Mouse (Mus musculus): Measurements from ENCODE around the gene Ccdc151. TPM values are rescaled to one million over a fixed set of nuclear protein-coding genes. Genes with fewer than 3 reads are reported as not detected.

The Ccdc151 gene
- polyA plus RNA-seq, 1 experiment from 2014 or later, result 4.7 TPM

- WGBS, result 30% methylated on average over 7 of the region's 7 CpGs
- Histone ChIP-seq H3K27me3 (no peaks in the 10 kb centered on the region), H3K9ac (no peak overlapping the region), H3K4me3 (no peak overlapping the region), H3K4me1 (peaks cover 31% of the 10 kb centered on the region), H3K9me3 (replicated peaks) (no peaks in the 10 kb centered on the region), H3K4me2 (replicated peaks) (no peak overlapping the region), H3K27ac (peak overlapping the region; percentile 8; the same call in 1 of the 2 replicates), H3K36me3 (peaks cover 71% of the 10 kb centered on the region)
- peak; percentile 70 for ATAC-seq (ENCODE audit: low FRiP score)
Observed at GRCm38 (mm10) chr9:22028467-22028866, 26.0 kb upstream of the Ccdc151 start.

GRCm38 (mm10) chr9:22024592-22024991 lies 22.2 kb upstream of the Ccdc151 start:
- WGBS, result 33% methylated on average over 8 of the region's 8 CpGs
- Histone ChIP-seq H3K36me3 (peaks cover 61% of the 10 kb centered on the region), H3K4me1 (peaks cover 27% of the 10 kb centered on the region), H3K27me3 (no peaks in the 10 kb centered on the region), H3K4me2 (replicated peaks) (no peak overlapping the region), H3K9me3 (replicated peaks) (no peaks in the 10 kb centered on the region), H3K4me3 (no peak overlapping the region), H3K9ac (no peak overlapping the region), H3K27ac (no peak overlapping the region)
- 0 out of 2 replicates have a peak, but pooled peaks have one; percentile 27 for ATAC-seq (ENCODE audit: low FRiP score)

- peaks cover 44% of the 10 kb centered on the region for H3K36me3 ChIP-seq
- H3K4me1 ChIP-seq, result peaks cover 7% of the 10 kb centered on the region; the same call in 1 of the 2 replicates
- no peaks in the 10 kb centered on the region for H3K27me3 ChIP-seq
- 76% methylated on average over 7 of the region's 7 CpGs for WGBS
- peak overlapping the region; percentile 48; the same call in 1 of the 2 replicates for H3K27ac ChIP-seq
- H3K4me3 ChIP-seq, result no peak overlapping the region
- no peak overlapping the region for H3K9ac ChIP-seq
- no peak for ATAC-seq (ENCODE audit: low FRiP score)
- H3K4me2 ChIP-seq (replicated peaks), result no peak overlapping the region
- no peaks in the 10 kb centered on the region for H3K9me3 ChIP-seq (replicated peaks)
Observed at GRCm38 (mm10) chr9:22017208-22017825, 14.9 kb upstream of the Ccdc151 start.

- peaks cover 7% of the 10 kb centered on the region; the same call in 1 of the 2 replicates for H3K4me1 ChIP-seq
- H3K27ac ChIP-seq, result no peak overlapping the region
- H3K9ac ChIP-seq, result no peak overlapping the region
- H3K4me2 ChIP-seq (replicated peaks), result no peak overlapping the region
- no peak for ATAC-seq (ENCODE audit: low FRiP score)
- 67% methylated on average over 10 of the region's 10 CpGs for WGBS
- no peak overlapping the region for H3K4me3 ChIP-seq
- no peaks in the 10 kb centered on the region for H3K9me3 ChIP-seq (replicated peaks)
- H3K36me3 ChIP-seq, result peaks cover 51% of the 10 kb centered on the region
- no peaks in the 10 kb centered on the region for H3K27me3 ChIP-seq
Observed at GRCm38 (mm10) chr9:22016245-22016644, 13.8 kb upstream of the Ccdc151 start.

GRCm38 (mm10) chr9:22012731-22013130 lies 10.3 kb upstream of the Ccdc151 start:
- H3K9ac ChIP-seq, result no peak overlapping the region
- H3K4me2 ChIP-seq (replicated peaks), result no peak overlapping the region
- 95% methylated on average over 13 of the region's 13 CpGs for WGBS
- H3K4me3 ChIP-seq, result no peak overlapping the region
- peak; percentile 42 for ATAC-seq (ENCODE audit: low FRiP score)
- H3K4me1 ChIP-seq, result peaks cover 10% of the 10 kb centered on the region; the same call in 1 of the 2 replicates
- no peaks in the 10 kb centered on the region for H3K9me3 ChIP-seq (replicated peaks)
- H3K27me3 ChIP-seq, result no peaks in the 10 kb centered on the region
- peak overlapping the region; percentile 30; the same call in 1 of the 2 replicates for H3K27ac ChIP-seq
- peaks cover 68% of the 10 kb centered on the region for H3K36me3 ChIP-seq

- Histone ChIP-seq H3K27me3 (no peaks in the 10 kb centered on the region), H3K27ac (peak overlapping the region; percentile 30; the same call in 1 of the 2 replicates), H3K4me3 (no peak overlapping the region), H3K9ac (no peak overlapping the region), H3K4me2 (replicated peaks) (no peak overlapping the region), H3K4me1 (peaks cover 10% of the 10 kb centered on the region; the same call in 1 of the 2 replicates), H3K36me3 (peaks cover 85% of the 10 kb centered on the region), H3K9me3 (replicated peaks) (no peaks in the 10 kb centered on the region)
- WGBS, result 84% methylated on average over 5 of the region's 5 CpGs
- no peak for ATAC-seq (ENCODE audit: low FRiP score)
Observed at GRCm38 (mm10) chr9:22011055-22011454, 8.6 kb upstream of the Ccdc151 start.

GRCm38 (mm10) chr9:22004546-22004945 lies 2.1 kb upstream of the Ccdc151 start:
- Histone ChIP-seq H3K36me3 (peaks cover 53% of the 10 kb centered on the region), H3K9me3 (replicated peaks) (no peaks in the 10 kb centered on the region), H3K4me2 (replicated peaks) (peak overlapping the region; percentile 72; the same call in 1 of the 2 replicates), H3K4me3 (no peak overlapping the region), H3K4me1 (peaks cover 31% of the 10 kb centered on the region), H3K9ac (no peak overlapping the region), H3K27me3 (no peaks in the 10 kb centered on the region), H3K27ac (no peak overlapping the region)
- 95% methylated on average over 12 of the region's 12 CpGs for WGBS
- no peak for ATAC-seq (ENCODE audit: low FRiP score)

- Histone ChIP-seq H3K4me2 (replicated peaks) (peak overlapping the region; percentile 72), H3K9me3 (replicated peaks) (no peaks in the 10 kb centered on the region), H3K4me3 (peak overlapping the region; percentile 65), H3K9ac (peak overlapping the region; percentile 71), H3K4me1 (peaks cover 31% of the 10 kb centered on the region), H3K27ac (peak overlapping the region; percentile 76), H3K36me3 (peaks cover 40% of the 10 kb centered on the region), H3K27me3 (no peaks in the 10 kb centered on the region)
- ATAC-seq (ENCODE audit: low FRiP score), result no peak; the same call in none of the 2 replicates
- WGBS, result under 1% methylated on average over 18 of the region's 18 CpGs
Observed at GRCm38 (mm10) chr9:22003163-22003554, 725 bp upstream of the Ccdc151 start.

- no peaks in the 10 kb centered on the region for H3K27me3 ChIP-seq
- H3K9me3 ChIP-seq (replicated peaks), result no peaks in the 10 kb centered on the region
- peak overlapping the region; percentile 67; the same call in 1 of the 2 replicates for H3K27ac ChIP-seq
- H3K4me2 ChIP-seq (replicated peaks), result peak overlapping the region; percentile 59
- 88% methylated on average over 4 of the region's 4 CpGs for WGBS
- H3K4me3 ChIP-seq, result no peak overlapping the region
- H3K9ac ChIP-seq, result no peak overlapping the region; the same call in 1 of the 2 replicates
- H3K4me1 ChIP-seq, result peaks cover 31% of the 10 kb centered on the region
- H3K36me3 ChIP-seq, result peaks cover 26% of the 10 kb centered on the region
- ATAC-seq (ENCODE audit: low FRiP score), result no peak
Observed at GRCm38 (mm10) chr9:22001633-22002032, 801 bp downstream of the Ccdc151 start.

GRCm38 (mm10) chr9:22000296-22000695 lies 2.1 kb downstream of the Ccdc151 start:
- Histone ChIP-seq H3K9me3 (replicated peaks) (no peaks in the 10 kb centered on the region), H3K4me3 (no peak overlapping the region), H3K36me3 (peaks cover 12% of the 10 kb centered on the region), H3K27ac (no peak overlapping the region), H3K4me2 (replicated peaks) (no peak overlapping the region), H3K4me1 (peaks cover 26% of the 10 kb centered on the region), H3K27me3 (no peaks in the 10 kb centered on the region), H3K9ac (no peak overlapping the region)
- 91% methylated on average over 6 of the region's 6 CpGs for WGBS
- ATAC-seq (ENCODE audit: low FRiP score), result no peak

- ATAC-seq (ENCODE audit: low FRiP score), result no peak
Observed at GRCm38 (mm10) chr9:21996178-21996867, 6.1 kb downstream of the Ccdc151 start.

GRCm38 (mm10) chr9:21992227-21992626 lies 10.2 kb downstream of the Ccdc151 start:
- Histone ChIP-seq H3K27me3 (peaks cover 62% of the 10 kb centered on the region), H3K9ac (no peak overlapping the region), H3K4me3 (no peak overlapping the region), H3K4me2 (replicated peaks) (no peak overlapping the region), H3K4me1 (peaks cover 26% of the 10 kb centered on the region), H3K27ac (no peak overlapping the region), H3K9me3 (replicated peaks) (no peaks in the 10 kb centered on the region), H3K36me3 (no peaks in the 10 kb centered on the region)
- 77% methylated on average over 4 of the region's 4 CpGs for WGBS
- no peak for ATAC-seq (ENCODE audit: low FRiP score)

More at GRCm38 (mm10) chr9:21996178-21996867, 6.1 kb downstream of the Ccdc151 start:
- Histone ChIP-seq H3K9me3 (replicated peaks) (no peaks in the 10 kb centered on the region), H3K27me3 (peaks cover 21% of the 10 kb centered on the region), H3K4me1 (no peaks in the 10 kb centered on the region), H3K9ac (no peak overlapping the region), H3K4me3 (no peak overlapping the region), H3K4me2 (replicated peaks) (no peak overlapping the region), H3K36me3 (no peaks in the 10 kb centered on the region), H3K27ac (no peak overlapping the region)
- 88% methylated on average over 3 of the region's 3 CpGs for WGBS
